Mouse (Mus musculus) kidney, adult 2 months (tissue): Measurements from ENCODE around the gene Tor1a.

ENCODE experiments used
- CTCF ChIP-seq: fragments of 200-500 bp; conservative IDR thresholded peaks from 2 replicates; pipeline ENCODE4 v1.5.1; 2011; ENCODE audit warnings: low read depth, mild to moderate bottlenecking, control low read depth, low read length, moderate library complexity, mixed read lengths; ENCODE audit not compliant: insufficient read depth, insufficient read length
- POLR2A ChIP-seq: fragments of 200-500 bp; IDR thresholded peaks from one replicate; pipeline ENCODE4 v1.6.1; 2011; ENCODE audit warnings: low read depth, low read length, control low read depth

- TF ChIP-seq CTCF (no peak), POLR2A (no peak)
Observed at GRCm38 (mm10) chr2:30941586-30941985, 26.1 kb downstream of the Tor1a start.
